Mouse (Mus musculus) kidney, postnatal 36 days (tissue): ENCODE measurements around the gene Dcst2.

Experiments used
- DNase-seq, 2 experiments: peaks; one replicate each; pipeline ENCODE4 v3.0.0; 2021 to 2022; ENCODE audit warnings: mixed read lengths in 2 of 2

Gene Dcst2

GRCm38 (mm10) chr3:89365153-89365485 lies 3.3 kb downstream of the Dcst2 start, which contains the start of gene Dcst1:
Dcst1 (minus strand) TSS chr3:89365253.
- no peak for DNase-seq

- DNase-seq = no peak
Measured at GRCm38 (mm10) chr3:89365486-89366414, 4.0 kb downstream of the Dcst2 start.

GRCm38 (mm10) chr3:89367338-89367737 lies 5.6 kb downstream of the Dcst2 start:
- peak in 1 of 2 experiments; percentile 46 for DNase-seq

GRCm38 (mm10) chr3:89373581-89374231 lies 11.9 kb downstream of the Dcst2 start:
- DNase-seq = no peak

- DNase-seq = no peak
Measured at GRCm38 (mm10) chr3:89377831-89378230, 16.1 kb downstream of the Dcst2 start.

GRCm38 (mm10) chr3:89378394-89379067 lies 16.8 kb downstream of the Dcst2 start:
- peak; percentile 74 to 80 for DNase-seq

- DNase-seq = peak in 1 of 2 experiments; percentile 18
Measured at GRCm38 (mm10) chr3:89379388-89380131, 17.8 kb downstream of the Dcst2 start.

- no peak for DNase-seq
Measured at GRCm38 (mm10) chr3:89380291-89380690, 18.5 kb downstream of the Dcst2 start.

- DNase-seq = no peak
Measured at GRCm38 (mm10) chr3:89380711-89381110, 18.9 kb downstream of the Dcst2 start.

- DNase-seq = no peak
Measured at GRCm38 (mm10) chr3:89381233-89381632, 19.5 kb downstream of the Dcst2 start.

- no peak for DNase-seq
Measured at GRCm38 (mm10) chr3:89382033-89382882, 20.5 kb downstream of the Dcst2 start.

- no peak for DNase-seq
Measured at GRCm38 (mm10) chr3:89382950-89383349, 21.2 kb downstream of the Dcst2 start.

- DNase-seq = no peak
Measured at GRCm38 (mm10) chr3:89383651-89384255, 22.0 kb downstream of the Dcst2 start.

GRCm38 (mm10) chr3:89384331-89385076 lies 22.7 kb downstream of the Dcst2 start:
- DNase-seq = no peak

- peak in 1 of 2 experiments; percentile 22 for DNase-seq
Measured at GRCm38 (mm10) chr3:89385451-89385850, 23.7 kb downstream of the Dcst2 start.

- DNase-seq = peak in 1 of 2 experiments; percentile 43
Measured at GRCm38 (mm10) chr3:89386438-89387420, 25.0 kb downstream of the Dcst2 start.

- DNase-seq = peak in 1 of 2 experiments; percentile 27
Measured at GRCm38 (mm10) chr3:89387632-89388031, 25.9 kb downstream of the Dcst2 start.

GRCm38 (mm10) chr3:89388134-89388881 lies 26.5 kb downstream of the Dcst2 start:
- DNase-seq = peak; percentile 60 to 79
